Mouse (Mus musculus): ENCODE results near the gene Timm8a1. TPM values are rescaled to one million over a fixed set of nuclear protein-coding genes. Genes with fewer than 3 reads are reported as not detected.

Gene Timm8a1
- total RNA-seq (2014; rRNA removed) (29.4 and 39.0 TPM in 2 replicates), polyA plus RNA-seq (2012; rRNA removed) (3.6 and 3.8 TPM in 2 replicates)

DNA sequence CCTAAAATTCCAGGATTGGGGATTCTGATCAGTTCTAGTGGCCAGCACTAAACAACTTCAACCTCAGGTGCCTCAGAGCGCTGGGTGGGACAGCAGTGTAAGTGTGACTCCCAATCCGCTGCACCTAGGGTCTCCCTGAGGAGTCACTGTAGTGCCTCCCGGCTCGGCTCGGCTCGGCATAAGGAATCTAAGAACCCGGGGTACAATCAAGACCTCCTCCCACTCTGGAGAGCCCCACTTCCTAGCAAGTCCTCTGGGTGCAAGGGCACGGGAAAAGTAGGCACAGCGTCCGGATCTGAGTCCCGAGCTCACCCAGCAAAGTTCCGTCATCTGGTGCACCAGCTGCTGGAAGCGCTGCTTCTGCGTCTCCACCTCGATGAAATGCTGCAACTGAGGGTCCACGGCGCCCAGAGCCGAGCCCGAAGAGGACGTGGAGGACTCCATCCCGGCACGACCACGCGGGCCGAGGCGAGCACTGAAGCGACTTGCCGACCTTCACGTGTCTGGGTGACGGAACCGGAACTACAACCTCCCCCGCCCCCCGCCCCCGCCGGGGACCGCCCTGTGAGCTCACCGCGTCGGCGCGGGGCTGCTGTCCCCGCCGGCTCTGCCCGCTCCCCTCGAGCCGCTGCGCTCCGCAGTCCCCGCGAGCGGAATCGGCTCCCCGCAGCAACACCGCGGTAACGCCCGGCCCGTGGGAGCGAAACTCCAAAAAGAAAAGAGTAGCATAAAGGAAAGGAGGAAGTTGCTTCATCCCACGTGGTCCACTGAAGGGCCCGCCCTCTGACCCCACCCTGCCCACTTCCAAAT, at the start of gene Timm8a1:
Timm8a1 (minus strand) TSS at position 721 of the 810 bp plus-strand sequence.
- Histone ChIP-seq H3K27me3 (ENCODE audit: control insufficient read depth, insufficient read depth, low read length) (no peaks in the 10 kb centered on the region), H3K36me3 (ENCODE audit: control insufficient read depth, insufficient read depth, low read length) (peaks cover 2% of the 10 kb centered on the region; the same call in 1 of the 2 replicates), H3K4me3 (ENCODE audit: insufficient read depth, low read depth, low read length) (peak within 1 kb of the TSS; percentile 99), H3K27ac (replicated peaks; ENCODE audit: insufficient read depth, low read depth, low read length) (peak within 1 kb of the TSS; percentile 99), H3K9ac (ENCODE audit: low read depth, low read length) (peak within 1 kb of the TSS; percentile 95), H3K4me1 (ENCODE audit: control insufficient read depth, insufficient read depth, low read length) (peaks cover 2% of the 10 kb centered on the region; the same call in 1 of the 2 replicates), H3K79me2 (ENCODE audit: control insufficient read depth, insufficient read depth, low read length) (no peaks in the 10 kb centered on the region)
- peak; percentile 55 for DNase-seq (ENCODE audit: extremely low read depth, low read depth, low spot score)
- under 1% methylated on average over 26 of the region's 61 CpGs for WGBS
- no peak for TF ChIP-seq POLR2A (IDR thresholded peaks at IDR 0.05; ENCODE audit: extremely low read depth, insufficient read depth, low read length)
- no peak for TF ChIP-seq CTCF (IDR thresholded peaks at IDR 0.05; ENCODE audit: low read depth, low read length)

DNA sequence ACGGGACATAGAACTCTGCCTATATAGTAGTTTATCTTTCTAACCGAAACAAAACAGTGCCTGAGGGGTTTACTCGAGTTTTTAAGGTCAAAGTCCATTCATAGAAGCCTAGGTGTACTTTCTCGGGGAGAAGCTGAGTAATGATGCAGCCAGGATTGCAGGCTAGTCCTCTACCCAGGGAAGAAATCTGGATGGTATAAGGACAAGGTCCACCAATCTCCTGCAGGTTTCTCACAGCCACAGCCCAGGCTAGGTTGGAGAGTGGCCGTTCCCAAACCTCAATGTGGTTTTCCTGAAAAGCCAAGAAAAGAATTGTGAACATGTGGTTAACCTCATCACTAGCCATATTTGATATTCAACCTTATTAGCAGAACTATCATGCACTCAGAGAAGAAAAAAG, 48.2 kb upstream of the Timm8a1 start:
- TF ChIP-seq CTCF (IDR thresholded peaks at IDR 0.05; ENCODE audit: low read depth, low read length): no peak
- TF ChIP-seq POLR2A (IDR thresholded peaks at IDR 0.05; ENCODE audit: extremely low read depth, insufficient read depth, low read length): no peak
- H3K27me3 ChIP-seq (ENCODE audit: control insufficient read depth, insufficient read depth, low read length): no peaks in the 10 kb centered on the region
- DNase-seq (ENCODE audit: extremely low read depth, low read depth, low spot score): no peak
- no peaks in the 10 kb centered on the region for H3K79me2 ChIP-seq (ENCODE audit: control insufficient read depth, insufficient read depth, low read length)
- H3K9ac ChIP-seq (ENCODE audit: low read depth, low read length): no peak overlapping the region
- H3K4me3 ChIP-seq (ENCODE audit: insufficient read depth, low read depth, low read length): no peak overlapping the region
- peaks cover 13% of the 10 kb centered on the region for H3K36me3 ChIP-seq (ENCODE audit: control insufficient read depth, insufficient read depth, low read length)
- peaks cover 3% of the 10 kb centered on the region; the same call in 1 of the 2 replicates for H3K4me1 ChIP-seq (ENCODE audit: control insufficient read depth, insufficient read depth, low read length)
- no peak overlapping the region for H3K27ac ChIP-seq (replicated peaks; ENCODE audit: insufficient read depth, low read depth, low read length)
- 22% methylated on average over 5 of the region's 5 CpGs for WGBS

GRCm38 (mm10) chrX:134588997-134589396, 47.3 kb upstream of the Timm8a1 start:
- 98% methylated on average over 3 of the region's 3 CpGs for WGBS
- no peaks in the 10 kb centered on the region for H3K79me2 ChIP-seq (ENCODE audit: control insufficient read depth, insufficient read depth, low read length)
- no peak for DNase-seq (ENCODE audit: extremely low read depth, low read depth, low spot score)

GRCm38 (mm10) chrX:134588261-134588660, 46.6 kb upstream of the Timm8a1 start:
- TF ChIP-seq CTCF (IDR thresholded peaks at IDR 0.05; ENCODE audit: low read depth, low read length) (no peak), POLR2A (IDR thresholded peaks at IDR 0.05; ENCODE audit: extremely low read depth, insufficient read depth, low read length) (no peak)

More at GRCm38 (mm10) chrX:134588997-134589396, 47.3 kb upstream of the Timm8a1 start:
- Histone ChIP-seq H3K36me3 (ENCODE audit: control insufficient read depth, insufficient read depth, low read length) (peaks cover 13% of the 10 kb centered on the region), H3K9ac (ENCODE audit: low read depth, low read length) (no peak overlapping the region), H3K27me3 (ENCODE audit: control insufficient read depth, insufficient read depth, low read length) (no peaks in the 10 kb centered on the region), H3K4me1 (ENCODE audit: control insufficient read depth, insufficient read depth, low read length) (peaks cover 3% of the 10 kb centered on the region; the same call in 1 of the 2 replicates), H3K4me3 (ENCODE audit: insufficient read depth, low read depth, low read length) (no peak overlapping the region), H3K27ac (replicated peaks; ENCODE audit: insufficient read depth, low read depth, low read length) (no peak overlapping the region)
- TF ChIP-seq POLR2A (IDR thresholded peaks at IDR 0.05; ENCODE audit: extremely low read depth, insufficient read depth, low read length) (no peak), CTCF (IDR thresholded peaks at IDR 0.05; ENCODE audit: low read depth, low read length) (no peak)

DNA sequence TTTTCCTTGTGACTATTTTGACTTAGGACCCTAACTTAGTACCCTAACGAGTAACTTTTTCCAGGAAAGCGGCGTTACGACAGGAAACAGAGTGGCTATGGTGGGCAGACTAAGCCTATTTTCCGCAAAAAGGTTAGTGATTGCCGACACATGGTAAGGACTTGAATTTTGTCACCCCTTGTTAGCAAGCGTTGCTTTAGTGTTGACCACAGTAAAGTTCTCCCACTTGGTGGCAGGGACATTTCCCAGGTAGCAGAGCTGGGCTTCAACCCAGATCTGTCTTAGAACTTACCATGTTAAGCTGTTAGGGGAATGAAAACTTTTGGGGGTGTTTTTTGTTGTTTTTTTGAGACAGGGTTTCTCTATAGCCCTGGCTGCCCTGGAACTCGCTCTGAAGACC, 44.8 kb upstream of the Timm8a1 start:
- peaks cover 3% of the 10 kb centered on the region; the same call in 1 of the 2 replicates for H3K4me1 ChIP-seq (ENCODE audit: control insufficient read depth, insufficient read depth, low read length)
- peaks cover 13% of the 10 kb centered on the region for H3K36me3 ChIP-seq (ENCODE audit: control insufficient read depth, insufficient read depth, low read length)
- peak overlapping the region; percentile 59; the same call in 1 of the 2 replicates for H3K9ac ChIP-seq (ENCODE audit: low read depth, low read length)
- H3K79me2 ChIP-seq (ENCODE audit: control insufficient read depth, insufficient read depth, low read length): no peaks in the 10 kb centered on the region
- 13% methylated on average over 8 of the region's 8 CpGs for WGBS
- TF ChIP-seq CTCF (IDR thresholded peaks at IDR 0.05; ENCODE audit: low read depth, low read length) (no peak), POLR2A (IDR thresholded peaks at IDR 0.05; ENCODE audit: extremely low read depth, insufficient read depth, low read length) (no peak)
- H3K27ac ChIP-seq (replicated peaks; ENCODE audit: insufficient read depth, low read depth, low read length): no peak overlapping the region
- no peaks in the 10 kb centered on the region for H3K27me3 ChIP-seq (ENCODE audit: control insufficient read depth, insufficient read depth, low read length)
- peak overlapping the region; percentile 19; the same call in 1 of the 2 replicates for H3K4me3 ChIP-seq (ENCODE audit: insufficient read depth, low read depth, low read length)
- no peak for DNase-seq (ENCODE audit: extremely low read depth, low read depth, low spot score)

More at GRCm38 (mm10) chrX:134588261-134588660, 46.6 kb upstream of the Timm8a1 start:
- peaks cover 13% of the 10 kb centered on the region for H3K36me3 ChIP-seq (ENCODE audit: control insufficient read depth, insufficient read depth, low read length)
- no peak for DNase-seq (ENCODE audit: extremely low read depth, low read depth, low spot score)
- no peaks in the 10 kb centered on the region for H3K27me3 ChIP-seq (ENCODE audit: control insufficient read depth, insufficient read depth, low read length)
- peaks cover 3% of the 10 kb centered on the region; the same call in 1 of the 2 replicates for H3K4me1 ChIP-seq (ENCODE audit: control insufficient read depth, insufficient read depth, low read length)
- H3K4me3 ChIP-seq (ENCODE audit: insufficient read depth, low read depth, low read length): no peak overlapping the region
- WGBS: 88% methylated on average over 4 of the region's 4 CpGs
- H3K9ac ChIP-seq (ENCODE audit: low read depth, low read length): no peak overlapping the region
- no peaks in the 10 kb centered on the region for H3K79me2 ChIP-seq (ENCODE audit: control insufficient read depth, insufficient read depth, low read length)
- H3K27ac ChIP-seq (replicated peaks; ENCODE audit: insufficient read depth, low read depth, low read length): no peak overlapping the region
